Comparison of ENCODE assay signal across 8 mouse cellular contexts in genomic region chr19:59388399-59388798, GRCm38 (mm10). TPM values are rescaled to one million over a fixed set of nuclear protein-coding genes. Genes with fewer than 3 reads are reported as not detected.
DNase-seq lines count a peak whose midpoint lies in the region; ATAC-seq and TF ChIP-seq lines count a peak whose summit lies in the region.

No protein-coding gene starts in this region.

- H3K36me3 ChIP-seq in embryonic facial prominence, embryonic 10.5 days (replicated peaks) = no peaks in the 10 kb centered on the region
- no peaks in the 10 kb centered on the region for H3K36me3 ChIP-seq in hindbrain, embryonic 15.5 days
- H3K36me3 ChIP-seq in midbrain, postnatal 0 days (ENCODE audit: insufficient read depth, low read length) = no peaks in the 10 kb centered on the region

- 0 out of 2 replicates have a peak, but pooled peaks have one; percentile 31 for TF ChIP-seq CTCF in midbrain, postnatal 0 days (IDR thresholded peaks at IDR 0.05)

- H3K4me1 ChIP-seq in embryonic facial prominence, embryonic 10.5 days = peaks cover 13% of the 10 kb centered on the region
- peaks cover 12% of the 10 kb centered on the region for H3K4me1 ChIP-seq in hindbrain, embryonic 15.5 days (replicated peaks)
- H3K4me1 ChIP-seq in midbrain, postnatal 0 days (ENCODE audit: insufficient read depth, low read length) = 0 out of 2 replicates have a peak, but pooled peaks cover 7% of the 10 kb centered on the region

- peak overlapping the region; percentile 37 for H3K4me2 ChIP-seq in hindbrain, embryonic 15.5 days
- peak overlapping the region; percentile 41 for H3K4me2 ChIP-seq in midbrain, postnatal 0 days (ENCODE audit: low read depth, low read length, poor library complexity, severe bottlenecking)

- WGBS in embryonic facial prominence, embryonic 10.5 days = 11% methylated on average over 5 of the region's 5 CpGs
- 5% methylated on average over 5 of the region's 5 CpGs for WGBS in hindbrain, embryonic 15.5 days
- 2% methylated on average over 5 of the region's 5 CpGs for WGBS in midbrain, postnatal 0 days

- peak overlapping the region; percentile 39 for H3K4me3 ChIP-seq in embryonic facial prominence, embryonic 10.5 days
- no peak overlapping the region for H3K4me3 ChIP-seq in hindbrain, embryonic 15.5 days
- no peak overlapping the region for H3K4me3 ChIP-seq in midbrain, postnatal 0 days (ENCODE audit: low read depth, low read length)

- peak; percentile 19 for DNase-seq in embryo, embryonic 10 days (ENCODE audit: low spot score)
- DNase-seq in embryo, embryonic 9.5 days (ENCODE audit: extremely low spot score) = no peak
- DNase-seq in embryonic facial prominence, embryonic 10.5 days (ENCODE audit: low spot score) = peak; percentile 24
- no peak for DNase-seq in midbrain, postnatal 0 days (ENCODE audit: low spot score)
- no peak for DNase-seq in kidney, postnatal 10 days
- DNase-seq in heart, adult 9 months (ENCODE audit: low spot score in 2 of 2) = no peak
- DNase-seq in ovary, postnatal 10 days (ENCODE audit: low spot score) = no peak

- H3K9me3 ChIP-seq in embryonic facial prominence, embryonic 10.5 days = no peaks in the 10 kb centered on the region
- no peaks in the 10 kb centered on the region for H3K9me3 ChIP-seq in hindbrain, embryonic 15.5 days
- no peaks in the 10 kb centered on the region for H3K9me3 ChIP-seq in midbrain, postnatal 0 days (ENCODE audit: low read length)

- ATAC-seq in hindbrain, embryonic 15.5 days (ENCODE audit: low FRiP score, low read depth) = no peak
- no peak for ATAC-seq in midbrain, postnatal 0 days (ENCODE audit: low FRiP score)

- H3K27me3 ChIP-seq in embryonic facial prominence, embryonic 10.5 days (replicated peaks; ENCODE audit: low read depth, poor library complexity, severe bottlenecking) = peaks cover 51% of the 10 kb centered on the region
- peaks cover 9% of the 10 kb centered on the region; the same call in 1 of the 2 replicates for H3K27me3 ChIP-seq in hindbrain, embryonic 15.5 days
- no peaks in the 10 kb centered on the region for H3K27me3 ChIP-seq in midbrain, postnatal 0 days (ENCODE audit: insufficient read depth, low read length)

- 0 out of 2 replicates have a peak overlapping the region, but pooled peaks have one; percentile 10 for H3K27ac ChIP-seq in embryonic facial prominence, embryonic 10.5 days (replicated peaks)
- H3K27ac ChIP-seq in hindbrain, embryonic 15.5 days (replicated peaks) = no peak overlapping the region
- no peak overlapping the region for H3K27ac ChIP-seq in midbrain, postnatal 0 days (ENCODE audit: low read depth, low read length)

- no peak overlapping the region for H3K9ac ChIP-seq in hindbrain, embryonic 15.5 days
- no peak overlapping the region for H3K9ac ChIP-seq in midbrain, postnatal 0 days (replicated peaks; ENCODE audit: low read length, poor library complexity, severe bottlenecking)

RNA-seq across cellular contexts. Expression of gene Pdzd8, which starts 42.8 kb away (rescaled TPM):
- 9.8 and 10.7 TPM in 2 replicates for polyA plus RNA-seq in embryonic facial prominence, embryonic 10.5 days (2016; fragmentation: Nextera tagmentation; extraction: Ambion mirVana)
- polyA plus RNA-seq in hindbrain, embryonic 15.5 days (2015; fragmentation: Nextera tagmentation; extraction: Ambion mirVana) = 10.5 and 11.1 TPM in 2 replicates
- 48.8 and 56.3 TPM in 2 replicates for total RNA-seq in midbrain, postnatal 0 days (2014; rRNA removed)
- polyA plus RNA-seq in midbrain, postnatal 0 days (2015; fragmentation: Nextera tagmentation; extraction: Ambion mirVana) = 8.8 and 11.3 TPM in 2 replicates

Comparison
In these comparisons a context has a peak if more than half of its experiments do, and no peak if none do; other contexts are left out.
1. DNase-seq: peak in embryo, embryonic 10 days (single experiment) and embryonic facial prominence, embryonic 10.5 days (single experiment); none in embryo, embryonic 9.5 days (single experiment), midbrain, postnatal 0 days (single experiment), kidney, postnatal 10 days (single experiment), heart, adult 9 months (0 of 2) and ovary, postnatal 10 days (single experiment).